Mouse (Mus musculus): ENCODE results near the gene Gtf3c2. TPM values are rescaled to one million over a fixed set of nuclear protein-coding genes. Genes with fewer than 3 reads are reported as not detected.

Gtf3c2 gene
- total RNA-seq, 2 experiments from 2014 or later: 30.7 to 37.4 TPM

DNA sequence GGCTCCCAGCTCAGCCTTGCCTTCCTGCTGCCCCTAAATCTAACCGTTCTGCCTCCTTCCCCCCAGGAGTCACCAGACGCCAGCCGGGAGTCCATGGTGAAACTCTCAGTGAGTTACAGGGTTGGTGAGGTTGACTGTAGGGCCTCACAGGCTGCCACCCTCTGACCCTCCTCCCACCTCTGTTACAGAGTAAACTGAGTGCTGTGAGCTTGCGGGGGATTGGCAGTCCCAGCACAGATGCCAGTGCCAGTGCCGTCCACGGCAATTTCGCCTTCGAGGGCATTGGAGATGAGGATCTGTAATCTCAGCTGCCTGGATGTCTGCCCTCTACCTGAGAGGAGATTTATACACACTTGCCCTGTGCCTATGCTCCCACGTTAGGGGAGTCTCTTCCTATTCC is 18.2 kb upstream of the Gtf3c2 start:
- peak; percentile 3 for DNase-seq

DNA sequence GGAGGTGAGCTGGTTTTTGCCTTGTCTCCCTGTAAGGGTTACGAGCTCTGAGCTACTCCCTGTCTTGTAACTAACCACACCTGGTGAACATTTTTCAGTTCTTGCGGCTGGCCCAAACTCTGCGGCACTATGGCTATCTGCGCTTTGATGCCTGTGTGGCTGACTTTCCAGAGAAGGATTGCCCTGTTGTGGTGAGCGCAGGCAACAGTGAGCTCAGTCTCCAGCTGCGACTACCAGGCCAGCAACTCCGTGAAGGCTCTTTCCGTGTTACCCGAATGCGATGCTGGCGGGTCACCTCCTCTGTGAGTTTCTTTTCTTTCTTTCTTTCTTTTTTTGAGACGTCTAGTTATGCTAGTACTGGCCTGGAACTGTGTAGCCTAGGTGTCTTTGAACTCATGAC is 17.1 kb upstream of the Gtf3c2 start:
- DNase-seq: peak; percentile 2

DNA sequence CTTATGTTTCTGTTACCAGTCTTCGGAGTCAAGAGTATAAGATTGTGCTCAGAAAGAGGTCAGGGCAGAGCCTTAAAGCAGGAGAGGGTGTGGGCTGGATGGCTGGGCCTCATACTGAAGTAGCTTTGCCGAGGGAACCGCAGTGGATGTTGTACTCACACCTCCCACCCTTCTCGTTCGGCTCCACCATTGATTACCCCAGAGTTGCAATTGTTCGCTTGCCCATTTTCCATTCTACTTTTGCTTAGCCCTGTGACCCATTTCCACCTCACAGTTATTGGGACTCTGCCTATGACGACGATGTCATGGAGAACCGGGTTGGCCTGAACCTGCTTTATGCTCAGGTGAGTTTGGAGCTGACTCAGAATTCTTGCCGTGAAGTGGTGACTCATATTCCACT is 16.3 kb upstream of the Gtf3c2 start:
- DNase-seq: no peak

DNA sequence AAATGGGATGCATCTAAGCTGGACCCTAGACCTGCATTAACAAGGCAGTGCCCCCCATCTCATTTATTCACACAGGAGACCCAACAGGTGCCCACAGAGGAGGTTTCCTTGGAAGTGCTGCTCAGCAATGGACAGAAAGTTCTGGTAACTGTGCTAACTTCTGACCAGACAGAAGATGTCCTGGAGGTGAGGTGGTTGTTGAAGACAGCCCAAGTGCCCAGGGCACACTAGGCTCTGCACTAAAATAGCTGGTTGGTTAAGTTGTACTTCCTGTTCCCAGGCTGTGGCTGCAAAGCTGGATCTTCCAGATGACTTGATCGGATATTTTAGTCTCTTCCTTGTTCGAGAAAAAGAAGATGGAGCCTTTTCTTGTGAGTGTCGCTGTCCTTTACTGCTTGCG is 15.7 kb upstream of the Gtf3c2 start:
- no peak for DNase-seq

DNA sequence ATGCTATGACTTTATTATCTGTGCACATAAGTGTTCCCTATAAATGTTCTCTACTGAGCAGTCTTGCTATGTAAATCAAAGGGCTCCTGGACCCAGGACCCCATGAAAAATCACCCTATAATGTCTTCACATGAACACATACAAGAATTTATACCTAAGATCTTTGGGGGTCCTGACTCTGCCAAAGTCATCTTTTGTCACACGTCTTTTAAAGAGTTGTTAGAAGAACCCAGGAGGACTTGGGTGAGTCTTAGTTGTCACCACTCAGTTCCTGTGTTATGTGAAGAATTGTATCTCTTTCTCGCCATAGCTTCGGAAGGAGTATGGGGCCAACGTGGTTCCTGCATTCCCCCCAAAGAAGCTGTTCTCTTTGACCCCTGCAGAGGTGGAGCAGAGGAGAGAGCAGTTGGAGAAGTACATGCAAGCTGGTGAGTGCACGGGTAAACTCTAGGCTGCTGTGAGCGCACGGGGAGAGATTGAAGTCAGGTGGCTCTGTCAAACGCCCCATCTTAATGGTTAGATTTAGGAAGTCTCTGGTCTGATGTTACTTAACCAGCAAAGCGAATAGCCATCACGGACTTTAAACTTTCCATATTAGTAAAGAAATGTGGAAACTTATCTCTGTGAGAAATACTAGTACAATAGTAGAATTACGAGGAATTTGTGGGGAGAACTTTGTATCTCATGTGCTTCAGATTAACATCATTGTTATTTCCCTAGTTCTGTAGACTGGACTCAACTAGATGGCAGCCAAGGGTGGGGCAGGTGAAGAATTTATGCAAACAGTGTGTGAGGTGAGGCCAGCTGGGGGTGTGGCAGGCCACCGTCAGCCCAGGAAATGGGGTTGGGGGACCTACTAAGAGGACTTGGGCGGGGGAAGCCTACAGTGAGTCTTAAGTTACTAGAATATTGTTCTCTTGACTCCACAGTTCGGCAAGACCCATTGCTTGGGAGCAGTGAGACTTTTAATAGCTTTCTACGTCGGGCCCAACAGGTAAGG is 14.8 kb upstream of the Gtf3c2 start:
- DNase-seq: peak; percentile 3

DNA sequence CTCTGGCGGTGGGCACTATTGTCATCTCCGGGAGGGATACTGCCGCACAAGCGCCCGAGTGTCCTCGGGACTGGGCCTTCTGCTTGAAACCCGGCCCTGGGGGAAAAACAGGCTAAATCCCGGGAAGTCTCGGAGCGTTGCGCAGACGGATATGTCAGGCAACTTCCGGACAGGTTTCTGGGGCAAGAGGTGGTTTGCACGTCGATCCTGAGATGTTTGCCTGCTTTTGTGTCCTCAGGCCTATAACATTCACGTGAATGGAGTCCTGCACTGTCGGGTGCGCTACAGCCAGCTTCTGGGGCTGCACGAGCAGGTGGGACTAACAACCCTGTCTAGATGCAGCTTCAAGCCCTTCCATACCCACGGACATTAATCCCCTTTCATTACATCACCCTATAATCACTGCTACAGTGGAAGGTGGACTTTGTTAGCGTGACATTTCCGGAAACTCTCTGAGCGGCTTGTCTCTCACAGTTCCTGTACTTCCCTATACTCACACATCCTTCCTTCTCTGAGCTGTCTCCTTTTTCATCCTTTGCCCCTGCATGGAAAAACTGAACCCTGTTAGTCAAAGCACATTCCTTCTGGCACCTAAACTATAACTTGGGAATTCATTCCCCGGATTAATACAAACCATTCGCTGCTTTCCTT is 13.8 kb upstream of the Gtf3c2 start:
- no peak for DNase-seq

DNA sequence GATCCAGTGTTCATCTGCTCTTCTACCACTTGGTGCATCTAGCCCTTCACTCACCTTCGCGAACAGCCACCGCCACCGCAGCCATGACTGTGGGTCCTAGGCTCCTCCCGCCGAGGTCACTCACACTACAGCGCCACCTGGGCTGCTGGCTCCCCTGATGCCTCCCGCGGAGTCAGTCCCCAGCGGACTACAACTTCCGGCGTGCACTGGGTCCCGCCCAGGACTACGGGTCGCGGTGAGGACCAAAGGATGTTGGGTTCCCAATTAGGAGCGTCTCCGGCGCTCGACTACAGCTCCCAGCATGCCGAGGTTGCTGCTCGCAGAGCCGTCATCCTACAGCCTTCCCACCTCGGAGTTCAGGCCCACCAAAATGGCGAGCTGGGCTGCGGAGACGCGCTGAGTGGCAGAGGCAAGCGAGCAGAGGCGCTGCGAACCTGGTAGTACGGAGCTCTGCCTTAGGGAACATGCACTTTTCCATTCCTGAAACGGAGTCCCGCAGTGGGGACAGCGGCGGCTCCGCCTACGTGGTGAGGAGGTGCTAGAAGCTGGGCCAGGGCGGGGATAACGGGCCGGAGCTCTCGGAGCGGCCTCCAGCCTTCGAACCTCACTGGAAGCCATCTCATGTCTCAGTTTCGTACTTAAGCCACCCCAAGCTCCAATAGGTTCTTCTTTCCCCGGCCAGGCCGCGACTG is 13.1 kb upstream of the Gtf3c2 start, which contains the start of the genes Snx17 and Eif2b4:
Gene Snx17, plus strand, starts transcription at position 289 of the 692 bp plus-strand sequence.
Gene Eif2b4, minus strand, starts transcription at position 492 of the 692 bp plus-strand sequence.
- peak; percentile 98 for DNase-seq

DNA sequence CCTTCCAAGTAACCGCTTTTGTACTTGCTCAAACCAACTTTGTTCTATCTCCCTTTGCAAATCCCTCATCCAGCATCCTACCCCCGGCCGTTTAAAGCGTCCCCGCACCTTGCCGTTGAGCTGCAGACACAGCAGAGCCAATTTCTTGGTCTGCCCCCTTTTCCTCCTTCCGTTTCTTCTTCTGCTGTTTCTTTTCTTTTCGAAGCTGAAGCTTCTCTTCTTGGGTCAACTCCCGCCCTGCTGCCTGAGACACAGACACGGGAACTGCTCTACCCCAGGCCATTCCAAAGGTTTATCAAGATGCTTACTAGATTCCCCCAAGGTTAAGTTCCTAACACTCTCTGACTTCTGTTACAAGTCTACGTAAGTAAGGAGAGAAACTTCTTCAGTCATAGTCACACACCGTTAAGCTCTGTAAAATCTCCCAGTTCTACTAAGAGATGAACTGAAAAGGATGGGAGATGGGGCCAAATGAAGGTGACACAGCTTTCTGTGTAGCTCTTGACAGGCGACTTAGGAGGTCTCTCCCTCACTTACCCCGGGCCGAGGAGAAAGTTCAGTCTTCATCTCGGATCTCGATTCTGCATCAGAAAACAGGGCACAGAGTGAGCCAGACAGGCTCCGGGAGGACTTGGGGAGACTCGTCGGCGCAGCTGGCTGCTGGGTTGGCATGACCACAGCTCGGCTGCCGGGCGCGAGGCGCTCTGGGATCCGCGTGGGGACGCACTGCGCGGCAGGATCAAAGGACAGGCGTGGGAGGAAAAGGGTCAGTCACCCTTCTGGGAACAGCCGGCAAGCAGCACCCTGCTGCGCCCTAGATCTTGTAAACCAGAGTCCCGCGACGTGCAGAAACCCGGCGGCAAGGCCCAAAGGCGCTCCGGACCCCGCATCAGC is 12.3 kb upstream of the Gtf3c2 start:
- peak; percentile 75 for DNase-seq

DNA sequence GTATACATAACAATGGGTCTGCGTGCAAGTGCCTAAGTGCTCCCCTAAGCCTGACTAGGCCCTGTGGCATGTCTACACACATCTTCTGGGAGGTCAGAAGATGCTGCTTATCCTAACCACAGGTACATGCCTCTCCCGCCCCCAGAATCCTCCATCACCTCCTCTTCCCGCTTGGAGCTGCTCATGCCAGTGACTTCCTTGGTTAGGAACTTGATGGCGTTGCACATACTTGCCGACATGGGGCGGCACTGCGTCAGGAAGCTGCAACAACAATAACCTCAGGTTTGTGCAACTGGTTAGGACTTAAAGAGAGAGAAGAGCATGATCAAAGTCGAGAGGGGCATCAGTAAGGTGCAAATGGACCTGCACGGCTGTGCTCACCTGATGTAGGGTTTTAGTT is 10.3 kb upstream of the Gtf3c2 start:
- DNase-seq: no peak

DNA sequence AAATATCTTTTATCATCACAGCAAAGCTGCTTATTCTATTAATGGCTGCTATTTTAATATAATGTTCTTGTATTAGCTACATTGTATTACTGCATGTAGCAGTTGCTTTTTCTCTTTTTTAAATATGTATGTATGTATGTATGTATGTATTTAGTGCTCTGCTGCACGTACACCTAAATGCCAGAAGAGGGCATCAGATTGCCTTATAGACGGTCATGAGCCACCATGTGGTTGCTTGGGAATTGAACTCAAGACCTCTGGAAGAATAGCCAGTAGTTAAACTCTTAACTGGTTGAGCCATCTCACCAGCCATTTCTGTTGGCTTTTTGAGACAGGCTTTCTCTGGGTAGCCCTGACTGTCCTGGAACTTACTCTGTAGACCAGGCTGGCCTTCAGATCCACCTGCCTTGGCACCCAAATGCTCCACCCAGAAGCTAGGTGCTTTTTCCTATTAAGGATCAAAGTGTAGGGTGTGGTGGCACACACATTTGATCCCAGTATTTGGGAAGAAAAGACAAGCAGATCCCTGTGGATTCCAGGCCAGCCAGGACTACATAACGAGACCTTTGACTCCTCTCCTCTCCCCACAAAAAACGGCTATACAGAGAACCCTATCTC is 8.4 kb upstream of the Gtf3c2 start:
- DNase-seq: no peak

DNA sequence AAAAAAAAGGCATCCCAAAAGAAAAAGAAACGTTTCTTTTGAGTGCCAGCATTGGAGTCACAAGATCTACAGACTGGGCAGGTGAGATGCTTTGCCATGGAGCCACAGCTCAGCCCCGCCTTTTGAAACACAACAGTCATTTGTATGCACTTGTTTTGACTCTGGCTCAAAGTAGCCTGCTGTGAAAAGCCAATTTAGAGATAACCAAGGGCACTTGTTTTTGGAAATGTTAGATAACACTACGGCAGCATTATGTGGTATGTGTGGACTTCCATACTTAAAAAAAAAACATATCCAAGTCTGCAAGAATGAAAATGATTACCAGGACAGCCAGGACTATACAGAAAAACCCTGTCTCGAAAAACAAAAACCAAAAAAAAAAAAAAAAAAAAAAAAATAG is 3.7 kb upstream of the Gtf3c2 start:
- DNase-seq: no peak

DNA sequence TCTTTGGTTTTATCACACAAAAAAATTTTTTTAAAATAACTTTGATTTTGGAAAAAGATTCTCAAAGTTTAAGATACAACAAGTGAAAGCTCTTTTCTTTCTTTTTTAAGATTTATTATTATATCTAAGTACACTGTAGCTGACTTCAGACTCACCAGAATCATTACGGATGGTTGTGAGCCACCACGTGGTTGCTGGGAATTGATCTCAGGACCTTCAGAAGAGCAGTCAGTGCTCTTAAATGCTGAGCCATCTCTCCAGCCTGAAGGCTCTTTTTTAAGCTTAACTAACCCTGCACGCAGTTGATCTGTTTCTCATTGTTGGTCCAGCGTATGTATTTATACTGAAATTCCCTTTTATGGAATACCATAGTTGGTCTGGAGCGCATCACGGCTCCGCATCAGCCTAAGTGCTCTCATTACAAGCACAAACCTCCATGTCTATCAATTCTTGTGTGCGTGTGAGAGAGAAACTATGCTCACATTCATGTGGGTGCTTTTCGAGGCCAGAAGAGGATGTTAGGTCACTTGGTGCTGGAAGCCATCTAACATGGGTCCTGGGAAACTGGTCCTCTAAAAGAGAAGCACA is 1.3 kb upstream of the Gtf3c2 start:
- DNase-seq: no peak

DNA sequence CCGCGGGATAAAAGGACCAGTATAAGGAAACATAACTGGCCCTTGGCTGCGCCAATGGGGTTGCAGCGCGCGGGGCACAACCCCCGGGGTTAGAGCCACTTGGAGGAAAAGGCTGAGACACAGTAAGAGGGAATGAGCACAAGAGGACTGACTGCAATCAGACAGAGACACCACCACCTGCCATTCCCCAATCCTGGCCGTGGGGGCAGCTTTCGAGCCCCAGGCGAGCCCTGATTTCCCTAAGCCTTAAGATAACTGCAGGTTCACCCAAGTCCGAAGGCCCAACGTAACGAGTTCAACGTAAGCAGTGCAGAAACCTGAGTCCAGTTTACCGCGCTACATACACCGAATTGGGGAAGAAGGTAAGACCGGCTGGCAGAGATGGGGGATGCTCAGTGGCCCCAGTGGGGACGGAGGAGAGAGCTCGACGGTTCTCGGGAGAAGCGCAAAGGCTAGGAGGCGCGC is 611 bp downstream of the Gtf3c2 start:
- no peak for DNase-seq

DNA sequence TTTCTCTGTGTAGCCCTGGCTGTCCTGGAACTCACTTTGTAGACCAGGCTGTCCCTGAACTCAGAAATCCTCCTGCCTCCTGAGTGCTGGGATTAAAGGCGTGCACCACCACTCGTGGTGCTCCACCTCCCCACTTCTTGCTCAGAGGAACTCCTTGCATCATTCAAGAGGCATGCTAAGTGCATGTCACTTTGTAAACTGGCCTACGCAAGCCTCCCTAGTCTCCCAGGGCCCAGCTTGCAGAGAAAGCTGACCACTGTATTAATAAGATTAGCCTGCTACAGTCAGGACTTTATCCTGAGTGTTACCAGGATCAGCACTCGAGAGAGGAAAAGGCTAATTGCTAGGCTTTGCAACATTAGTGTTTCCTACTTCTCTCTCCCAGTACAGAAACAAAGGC is 11.3 kb downstream of the Gtf3c2 start:
- DNase-seq: no peak

DNA sequence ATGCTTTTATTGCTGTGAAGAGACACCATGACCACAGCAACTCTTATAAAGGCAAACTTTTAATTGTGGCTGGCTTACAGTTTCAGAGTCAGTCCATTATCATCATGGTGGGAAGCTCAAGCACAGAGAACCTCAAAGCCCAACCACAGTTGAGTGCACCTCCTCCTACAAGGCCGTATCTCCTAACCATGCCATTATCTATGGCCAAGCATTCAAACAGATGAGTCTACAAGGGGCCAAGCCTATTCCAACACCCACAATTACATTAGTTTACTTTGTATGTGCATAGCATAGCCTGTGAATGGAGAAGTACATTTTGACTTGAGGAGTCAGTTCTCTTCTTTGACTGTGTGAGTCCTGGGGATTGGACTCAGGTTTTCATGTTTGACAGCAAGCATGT is 15.1 kb downstream of the Gtf3c2 start:
- DNase-seq: no peak

DNA sequence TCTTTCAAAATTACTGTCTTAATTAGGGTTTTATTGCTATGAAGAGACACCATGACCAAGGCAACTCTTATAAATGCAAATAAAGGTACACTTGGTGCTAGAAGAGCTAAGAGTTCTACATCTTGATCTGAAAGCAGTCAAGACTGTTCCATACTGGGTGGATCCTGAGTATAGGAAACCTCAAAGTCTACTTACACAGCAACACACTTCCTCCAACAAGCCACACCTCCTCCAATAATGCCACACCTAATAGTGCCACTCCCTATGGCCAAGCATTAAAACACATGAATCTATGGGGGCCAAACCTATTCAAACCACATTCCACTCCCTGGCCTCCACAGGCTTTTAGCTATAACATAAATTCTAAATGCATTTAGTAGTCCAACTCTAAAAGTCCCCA is 17.5 kb downstream of the Gtf3c2 start:
- DNase-seq: no peak

DNA sequence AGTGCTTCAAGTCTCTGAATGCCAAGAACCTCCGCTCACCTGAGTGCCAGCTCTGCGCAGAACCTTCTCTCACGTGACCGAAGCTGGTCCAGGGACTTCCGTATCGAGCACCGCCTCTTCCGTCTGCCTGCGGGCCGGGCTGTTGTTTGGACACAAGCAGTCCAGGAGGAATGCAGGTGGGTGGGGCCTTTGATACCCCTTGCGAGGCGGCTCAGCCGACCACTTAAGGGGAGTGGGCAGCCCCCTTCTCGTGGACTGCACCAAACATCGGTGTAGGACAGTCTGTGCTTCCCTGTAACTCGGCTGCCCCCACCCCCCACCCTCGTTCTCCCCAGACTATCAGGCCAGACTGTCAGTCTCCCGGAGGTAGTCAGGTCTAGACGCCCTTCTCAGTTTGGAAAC is 25.8 kb downstream of the Gtf3c2 start, which contains the start of gene Mpv17:
Gene Mpv17, minus strand, starts transcription at position 100 of the 402 bp plus-strand sequence.
- peak; percentile 74 for DNase-seq

DNA sequence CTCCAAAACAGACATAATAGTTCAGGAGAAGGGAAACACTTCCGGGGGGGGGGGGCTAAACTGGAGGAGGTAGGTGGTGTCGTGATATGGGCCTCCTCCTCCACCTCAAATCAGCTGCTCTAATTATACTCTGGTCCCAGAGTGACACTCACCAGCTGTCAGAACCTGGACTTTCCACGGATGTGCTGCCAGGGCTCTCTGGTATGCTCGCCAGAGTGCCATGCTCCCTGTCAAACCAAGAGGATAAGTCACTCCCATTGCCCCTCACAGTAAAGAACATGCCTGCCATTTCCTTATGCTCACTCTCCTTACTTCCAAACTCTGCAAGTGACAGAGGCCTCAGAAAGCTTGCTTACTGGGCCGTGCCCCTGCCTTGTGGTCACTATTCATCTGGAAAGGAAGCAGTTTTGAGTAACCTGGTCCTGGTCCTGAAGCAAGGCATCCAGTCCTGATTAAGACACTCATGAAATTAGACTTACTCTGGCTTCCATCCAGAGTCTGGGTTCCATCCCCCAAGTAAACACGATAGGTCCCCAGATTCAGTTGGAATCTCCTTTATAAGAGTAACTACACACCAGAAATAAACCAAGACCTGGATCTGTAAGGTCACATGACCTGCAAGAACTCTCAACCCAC is 26.3 kb downstream of the Gtf3c2 start:
- peak; percentile 41 for DNase-seq

DNA sequence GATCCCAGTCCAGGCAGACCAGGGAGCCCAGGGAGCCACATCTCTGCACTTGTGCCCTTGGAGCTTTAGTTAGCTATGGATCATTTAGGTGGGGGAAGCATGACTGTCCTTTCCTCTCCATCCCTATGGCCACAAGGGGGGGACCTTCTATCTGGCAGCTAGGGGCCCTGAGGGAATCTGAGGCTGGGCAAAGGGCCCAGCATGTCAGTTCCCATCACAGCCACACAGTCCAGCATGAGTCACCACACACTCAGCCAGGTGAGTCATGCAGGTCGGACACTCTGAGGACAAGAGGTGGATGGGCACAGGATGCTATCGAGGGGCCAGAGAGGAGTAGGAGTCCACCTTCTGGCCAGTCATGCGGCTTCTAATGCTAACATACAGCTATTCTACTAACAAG is 28.2 kb downstream of the Gtf3c2 start:
- DNase-seq: no peak

DNA sequence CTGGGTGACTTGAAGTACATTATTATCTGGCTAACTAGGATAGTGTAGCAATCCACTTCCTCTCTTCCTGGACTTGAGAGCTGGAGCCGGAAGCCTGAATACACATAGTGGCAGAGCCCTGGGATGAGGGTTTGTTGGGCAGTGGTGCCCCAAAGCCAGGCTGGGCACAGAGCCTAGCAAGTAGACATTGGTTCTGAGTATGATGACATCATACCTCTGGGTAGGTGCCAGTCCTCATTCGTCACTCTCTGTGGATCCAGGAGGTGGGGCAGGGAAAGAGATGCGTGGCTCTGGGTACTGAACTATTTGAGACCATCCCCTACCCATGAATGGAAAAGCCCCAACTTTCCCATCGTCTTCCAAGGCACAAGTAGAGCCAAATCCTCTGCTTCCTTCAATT is 30.2 kb downstream of the Gtf3c2 start:
- DNase-seq: no peak
